Mouse (Mus musculus): Measurements from ENCODE around the gene Bex1. TPM values are rescaled to one million over a fixed set of nuclear protein-coding genes. Genes with fewer than 3 reads are reported as not detected.
A peak's percentile ranks its signal among the peaks of the same experiment; 100 is the strongest.

Gene Bex1
- polyA plus RNA-seq, 1 experiment: 846 TPM

- Histone ChIP-seq H3K9ac (ENCODE audit: low read depth, poor library complexity, severe bottlenecking) (no peak overlapping the region), H3K27me3 (ENCODE audit: control insufficient read depth, insufficient read depth, low read length, poor library complexity, severe bottlenecking) (no peaks in the 10 kb centered on the region), H3K9me3 (replicated peaks; ENCODE audit: control insufficient read depth, insufficient read depth, low read length, poor library complexity, severe bottlenecking) (no peaks in the 10 kb centered on the region), H3K4me3 (ENCODE audit: low read depth, low read length) (no peak overlapping the region), H3K27ac (ENCODE audit: insufficient read depth, low read length) (no peak overlapping the region), H3K4me1 (ENCODE audit: control insufficient read depth, insufficient read depth, low read length) (peaks cover 2% of the 10 kb centered on the region), H3K36me3 (ENCODE audit: control insufficient read depth, insufficient read depth, low read length, poor library complexity, severe bottlenecking) (no peaks in the 10 kb centered on the region)
- TF ChIP-seq EP300 (IDR thresholded peaks at IDR 0.05; ENCODE audit: insufficient read depth, low read depth, low read length): no peak
Measured at GRCm38 (mm10) chrX:136183107-136183506, 32.2 kb downstream of the Bex1 start.

- Histone ChIP-seq H3K4me3 (ENCODE audit: low read depth, low read length) (no peak overlapping the region), H3K27me3 (ENCODE audit: control insufficient read depth, insufficient read depth, low read length, poor library complexity, severe bottlenecking) (no peaks in the 10 kb centered on the region)
Measured at GRCm38 (mm10) chrX:136180897-136181553, 34.3 kb downstream of the Bex1 start.

GRCm38 (mm10) chrX:136172786-136173185 is 42.5 kb downstream of the Bex1 start:
- Histone ChIP-seq H3K4me1 (ENCODE audit: control insufficient read depth, insufficient read depth, low read length) (no peaks in the 10 kb centered on the region), H3K9me3 (replicated peaks; ENCODE audit: control insufficient read depth, insufficient read depth, low read length, poor library complexity, severe bottlenecking) (no peaks in the 10 kb centered on the region), H3K9ac (ENCODE audit: low read depth, poor library complexity, severe bottlenecking) (peak overlapping the region; percentile 66), H3K4me3 (ENCODE audit: low read depth, low read length) (peak overlapping the region; percentile 14; the same call in 1 of the 2 replicates), H3K27ac (ENCODE audit: insufficient read depth, low read length) (peak overlapping the region; percentile 83), H3K27me3 (ENCODE audit: control insufficient read depth, insufficient read depth, low read length, poor library complexity, severe bottlenecking) (no peaks in the 10 kb centered on the region), H3K36me3 (ENCODE audit: control insufficient read depth, insufficient read depth, low read length, poor library complexity, severe bottlenecking) (peaks cover 5% of the 10 kb centered on the region)
- TF ChIP-seq EP300 (IDR thresholded peaks at IDR 0.05; ENCODE audit: insufficient read depth, low read depth, low read length) (no peak), CTCF (IDR thresholded peaks at IDR 0.05; ENCODE audit: low read depth, low read length) (no peak), POLR2A (IDR thresholded peaks at IDR 0.05; ENCODE audit: insufficient read depth, low read length) (no peak)

More at GRCm38 (mm10) chrX:136180897-136181553, 34.3 kb downstream of the Bex1 start:
- Histone ChIP-seq H3K9me3 (replicated peaks; ENCODE audit: control insufficient read depth, insufficient read depth, low read length, poor library complexity, severe bottlenecking) (no peaks in the 10 kb centered on the region), H3K27ac (ENCODE audit: insufficient read depth, low read length) (0 out of 2 replicates have a peak overlapping the region, but pooled peaks have one; percentile 63), H3K36me3 (ENCODE audit: control insufficient read depth, insufficient read depth, low read length, poor library complexity, severe bottlenecking) (no peaks in the 10 kb centered on the region), H3K9ac (ENCODE audit: low read depth, poor library complexity, severe bottlenecking) (peak overlapping the region; percentile 2; the same call in 1 of the 2 replicates), H3K4me1 (ENCODE audit: control insufficient read depth, insufficient read depth, low read length) (peaks cover 2% of the 10 kb centered on the region)
- no peak for TF ChIP-seq CTCF (IDR thresholded peaks at IDR 0.05; ENCODE audit: low read depth, low read length)
- TF ChIP-seq EP300 (IDR thresholded peaks at IDR 0.05; ENCODE audit: insufficient read depth, low read depth, low read length): no peak
- TF ChIP-seq POLR2A (IDR thresholded peaks at IDR 0.05; ENCODE audit: insufficient read depth, low read length): no peak

- Histone ChIP-seq H3K4me3 (ENCODE audit: low read depth, low read length) (peak within 1 kb of the TSS; percentile 85), H3K27ac (ENCODE audit: insufficient read depth, low read length) (peak within 1 kb of the TSS; percentile 91), H3K9me3 (replicated peaks; ENCODE audit: control insufficient read depth, insufficient read depth, low read length, poor library complexity, severe bottlenecking) (no peaks in the 10 kb centered on the region), H3K36me3 (ENCODE audit: control insufficient read depth, insufficient read depth, low read length, poor library complexity, severe bottlenecking) (peaks cover 5% of the 10 kb centered on the region), H3K9ac (ENCODE audit: low read depth, poor library complexity, severe bottlenecking) (peak within 1 kb of the TSS; percentile 89), H3K27me3 (ENCODE audit: control insufficient read depth, insufficient read depth, low read length, poor library complexity, severe bottlenecking) (no peaks in the 10 kb centered on the region), H3K4me1 (ENCODE audit: control insufficient read depth, insufficient read depth, low read length) (no peaks in the 10 kb centered on the region)
- TF ChIP-seq EP300 (IDR thresholded peaks at IDR 0.05; ENCODE audit: insufficient read depth, low read depth, low read length): no peak
- TF ChIP-seq POLR2A (IDR thresholded peaks at IDR 0.05; ENCODE audit: insufficient read depth, low read length): peak; percentile 67
Measured at GRCm38 (mm10) chrX:136172118-136172551, 43.2 kb downstream of the Bex1 start, which contains the start of gene Tceal8. Gene Tceal8 (minus strand): TSS chrX:136172342.

GRCm38 (mm10) chrX:136171189-136172117 is 43.9 kb downstream of the Bex1 start:
- Histone ChIP-seq H3K27ac (ENCODE audit: insufficient read depth, low read length) (peak overlapping the region; percentile 85), H3K36me3 (ENCODE audit: control insufficient read depth, insufficient read depth, low read length, poor library complexity, severe bottlenecking) (peaks cover 5% of the 10 kb centered on the region), H3K9me3 (replicated peaks; ENCODE audit: control insufficient read depth, insufficient read depth, low read length, poor library complexity, severe bottlenecking) (no peaks in the 10 kb centered on the region), H3K9ac (ENCODE audit: low read depth, poor library complexity, severe bottlenecking) (peak overlapping the region; percentile 89), H3K4me3 (ENCODE audit: low read depth, low read length) (peak overlapping the region; percentile 85), H3K4me1 (ENCODE audit: control insufficient read depth, insufficient read depth, low read length) (no peaks in the 10 kb centered on the region), H3K27me3 (ENCODE audit: control insufficient read depth, insufficient read depth, low read length, poor library complexity, severe bottlenecking) (no peaks in the 10 kb centered on the region)
- TF ChIP-seq EP300 (IDR thresholded peaks at IDR 0.05; ENCODE audit: insufficient read depth, low read depth, low read length): no peak
- TF ChIP-seq CTCF (IDR thresholded peaks at IDR 0.05; ENCODE audit: low read depth, low read length): no peak
- TF ChIP-seq POLR2A (IDR thresholded peaks at IDR 0.05; ENCODE audit: insufficient read depth, low read length): no peak

All from ES-Bruce4 (cell line).